15 mouse cellular contexts compared by ENCODE assay signal in the genomic region with DNA sequence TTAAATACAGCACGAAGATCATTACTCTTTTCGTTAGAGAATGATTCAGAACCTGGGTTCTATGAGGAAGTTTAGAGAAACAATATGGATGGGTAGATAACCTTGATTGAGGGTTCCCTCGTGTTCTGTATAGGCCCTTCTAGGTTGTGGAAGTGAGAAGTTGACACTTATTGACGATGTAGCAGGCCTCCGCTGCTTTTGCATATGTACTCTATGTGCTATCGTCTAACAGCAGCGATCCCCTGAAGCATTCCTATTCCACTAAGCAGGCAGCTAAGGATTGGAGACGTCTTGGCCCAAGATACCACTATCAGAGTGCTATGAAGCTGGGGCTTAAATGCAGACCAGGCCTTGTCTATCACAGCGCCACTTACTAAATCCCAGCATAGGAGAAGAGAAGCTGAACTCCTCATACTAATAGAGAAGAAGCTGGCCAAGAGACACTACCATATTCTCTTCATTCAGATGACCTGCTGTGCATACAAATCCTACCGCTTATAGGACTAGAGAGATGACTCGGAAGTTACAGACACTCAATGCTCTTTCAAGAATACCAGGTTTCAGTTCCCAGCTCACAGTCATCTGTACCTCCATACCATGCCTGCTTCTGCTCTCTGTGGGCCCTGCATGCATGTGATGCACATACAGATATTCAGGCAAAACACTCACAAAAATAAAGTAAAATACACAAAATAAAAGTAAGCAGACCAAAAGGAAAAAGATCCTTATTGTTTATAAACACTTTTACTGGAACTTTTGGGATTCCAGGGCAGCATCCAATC. TPM values are rescaled to one million over a fixed set of nuclear protein-coding genes. Genes with fewer than 3 reads are reported as not detected.
DNase-seq lines count a peak whose midpoint lies in the region; ATAC-seq lines count a peak whose summit lies in the region.
"Had no signal": no experiment of that assay in that cellular context is flagged by ENCODE, and none has a peak within 500 bp of the region (broad histone marks: within the 10 kb centered on the region; RNA-seq: fewer than 3 reads in every experiment).

No protein-coding gene starts in this region.

- WGBS in limb, embryonic 12.5 days = 72% methylated on average over 11 of the region's 11 CpGs
- WGBS in limb, embryonic 10.5 days = 74% methylated on average over 11 of the region's 11 CpGs
- WGBS in forebrain, embryonic 15.5 days = 61% methylated on average over 11 of the region's 11 CpGs
- 71% methylated on average over 11 of the region's 11 CpGs for WGBS in midbrain, embryonic 10.5 days
- WGBS in neural tube, embryonic 14.5 days = 57% methylated on average over 11 of the region's 11 CpGs
- WGBS in intestine, embryonic 15.5 days = 72% methylated on average over 11 of the region's 11 CpGs

- peaks cover 9% of the 10 kb centered on the region for H3K27me3 ChIP-seq in limb, embryonic 12.5 days
- no peaks in the 10 kb centered on the region for H3K27me3 ChIP-seq in limb, embryonic 10.5 days (ENCODE audit: low read depth, poor library complexity, severe bottlenecking)
- no peaks in the 10 kb centered on the region for H3K27me3 ChIP-seq in forebrain, embryonic 15.5 days
- H3K27me3 ChIP-seq in midbrain, embryonic 10.5 days (ENCODE audit: low read depth, poor library complexity, severe bottlenecking) = 0 out of 2 replicates have a peak, but pooled peaks cover 5% of the 10 kb centered on the region
- no peaks in the 10 kb centered on the region for H3K27me3 ChIP-seq in neural tube, embryonic 14.5 days (ENCODE audit: control insufficient read depth, insufficient read depth, low read length)
- H3K27me3 ChIP-seq in intestine, embryonic 15.5 days (replicated peaks) = no peaks in the 10 kb centered on the region
- H3K27me3 ChIP-seq: embryonic facial prominence, embryonic 15.5 days; limb, embryonic 15.5 days had no signal

- ATAC-seq in limb, embryonic 12.5 days (ENCODE audit: insufficient number of reproducible peaks, insufficient read depth, low FRiP score, low TSS enrichment, low read depth) = no peak
- ATAC-seq in forebrain, embryonic 15.5 days (replicated peaks) = peak; percentile 57
- ATAC-seq in neural tube, embryonic 14.5 days (ENCODE audit: low read depth) = peak; percentile 33
- no peak for ATAC-seq in intestine, embryonic 15.5 days

- H3K9me3 ChIP-seq in limb, embryonic 12.5 days = no peaks in the 10 kb centered on the region
- no peaks in the 10 kb centered on the region for H3K9me3 ChIP-seq in limb, embryonic 10.5 days (replicated peaks)
- H3K9me3 ChIP-seq in forebrain, embryonic 15.5 days = no peaks in the 10 kb centered on the region
- no peaks in the 10 kb centered on the region for H3K9me3 ChIP-seq in midbrain, embryonic 10.5 days (replicated peaks)
- no peaks in the 10 kb centered on the region for H3K9me3 ChIP-seq in neural tube, embryonic 14.5 days (ENCODE audit: control insufficient read depth, low read length)
- H3K9me3 ChIP-seq in intestine, embryonic 15.5 days = no peaks in the 10 kb centered on the region
- H3K9me3 ChIP-seq: embryonic facial prominence, embryonic 15.5 days; G1E; limb, embryonic 15.5 days had no signal

- H3K27ac ChIP-seq in limb, embryonic 12.5 days = no peak overlapping the region
- no peak overlapping the region for H3K27ac ChIP-seq in limb, embryonic 10.5 days
- H3K27ac ChIP-seq in forebrain, embryonic 15.5 days (replicated peaks) = peak overlapping the region; percentile 66
- no peak overlapping the region for H3K27ac ChIP-seq in midbrain, embryonic 10.5 days (replicated peaks)
- peak overlapping the region; percentile 13 for H3K27ac ChIP-seq in neural tube, embryonic 14.5 days (ENCODE audit: low read depth, low read length)
- H3K27ac ChIP-seq in intestine, embryonic 15.5 days = no peak overlapping the region
- H3K27ac ChIP-seq: embryonic facial prominence, embryonic 15.5 days; limb, embryonic 15.5 days had no signal

- H3K9ac ChIP-seq in limb, embryonic 12.5 days (replicated peaks) = no peak overlapping the region
- H3K9ac ChIP-seq in forebrain, embryonic 15.5 days (replicated peaks) = no peak overlapping the region
- H3K9ac ChIP-seq in neural tube, embryonic 14.5 days (replicated peaks; ENCODE audit: low read depth, low read length) = no peak overlapping the region
- no peak overlapping the region for H3K9ac ChIP-seq in intestine, embryonic 15.5 days
- H3K9ac ChIP-seq: embryonic facial prominence, embryonic 15.5 days; limb, embryonic 15.5 days had no signal

- no peaks in the 10 kb centered on the region for H3K36me3 ChIP-seq in limb, embryonic 12.5 days
- no peaks in the 10 kb centered on the region for H3K36me3 ChIP-seq in limb, embryonic 10.5 days
- H3K36me3 ChIP-seq in forebrain, embryonic 15.5 days = no peaks in the 10 kb centered on the region
- no peaks in the 10 kb centered on the region for H3K36me3 ChIP-seq in midbrain, embryonic 10.5 days
- H3K36me3 ChIP-seq in neural tube, embryonic 14.5 days (ENCODE audit: control insufficient read depth, insufficient read depth, low read length) = no peaks in the 10 kb centered on the region
- H3K36me3 ChIP-seq in intestine, embryonic 15.5 days = no peaks in the 10 kb centered on the region
- H3K36me3 ChIP-seq: embryonic facial prominence, embryonic 15.5 days; G1E; limb, embryonic 15.5 days had no signal

- peak overlapping the region; percentile 36; the same call in 1 of the 2 replicates for H3K4me2 ChIP-seq in limb, embryonic 12.5 days
- peak overlapping the region; percentile 27 for H3K4me2 ChIP-seq in forebrain, embryonic 15.5 days (replicated peaks)
- H3K4me2 ChIP-seq in neural tube, embryonic 14.5 days (ENCODE audit: low read depth, low read length) = peak overlapping the region; percentile 29
- H3K4me2 ChIP-seq in intestine, embryonic 15.5 days (replicated peaks) = no peak overlapping the region
- H3K4me2 ChIP-seq: embryonic facial prominence, embryonic 15.5 days; limb, embryonic 15.5 days had no signal

- peaks cover 26% of the 10 kb centered on the region for H3K4me1 ChIP-seq in limb, embryonic 12.5 days (replicated peaks)
- H3K4me1 ChIP-seq in limb, embryonic 10.5 days = peaks cover 30% of the 10 kb centered on the region
- peaks cover 40% of the 10 kb centered on the region for H3K4me1 ChIP-seq in forebrain, embryonic 15.5 days
- H3K4me1 ChIP-seq in midbrain, embryonic 10.5 days = peaks cover 30% of the 10 kb centered on the region
- peaks cover 20% of the 10 kb centered on the region for H3K4me1 ChIP-seq in neural tube, embryonic 14.5 days (ENCODE audit: control insufficient read depth, insufficient read depth, low read length)
- H3K4me1 ChIP-seq in intestine, embryonic 15.5 days (replicated peaks) = no peaks in the 10 kb centered on the region

- DNase-seq in limb, embryonic 10.5 days (ENCODE audit: low spot score) = no peak
- DNase-seq in midbrain, embryonic 10.5 days (ENCODE audit: low spot score) = no peak
- DNase-seq in retina, postnatal 1 day = no peak
- no peak for DNase-seq in left cerebral cortex, adult 8-10 months (ENCODE audit: low spot score in 2 of 2)
- DNase-seq: heart, adult 18-20 months; kidney, adult 18-20 months had no signal

- H3K4me3 ChIP-seq in limb, embryonic 12.5 days (replicated peaks) = no peak overlapping the region
- no peak overlapping the region for H3K4me3 ChIP-seq in limb, embryonic 10.5 days
- peak overlapping the region; percentile 17 for H3K4me3 ChIP-seq in forebrain, embryonic 15.5 days
- H3K4me3 ChIP-seq in midbrain, embryonic 10.5 days = 0 out of 2 replicates have a peak overlapping the region, but pooled peaks have one; percentile 29
- H3K4me3 ChIP-seq in neural tube, embryonic 14.5 days (ENCODE audit: low read depth, low read length) = no peak overlapping the region
- H3K4me3 ChIP-seq in intestine, embryonic 15.5 days (replicated peaks) = no peak overlapping the region
- H3K4me3 ChIP-seq: embryonic facial prominence, embryonic 15.5 days; limb, embryonic 15.5 days had no signal

RNA-seq across cellular contexts. Expression of gene Gpr156, which starts 23.0 kb away (rescaled TPM):
- polyA plus RNA-seq in limb, embryonic 12.5 days (2016; fragmentation: Nextera tagmentation; extraction: Ambion mirVana) = 1.5 and 2.0 TPM in 2 replicates
- polyA plus RNA-seq in limb, embryonic 10.5 days (2016; fragmentation: Nextera tagmentation; extraction: Ambion mirVana) = 0.55 and 0.86 TPM in 2 replicates
- 5.3 and 5.6 TPM in 2 replicates for polyA plus RNA-seq in forebrain, embryonic 15.5 days (2015; fragmentation: Nextera tagmentation; extraction: Ambion mirVana)
- 2.0 and 3.2 TPM in 2 replicates for polyA plus RNA-seq in midbrain, embryonic 10.5 days (2016; fragmentation: Nextera tagmentation; extraction: Ambion mirVana)
- 4.9 and 6.4 TPM in 2 replicates for polyA plus RNA-seq in neural tube, embryonic 14.5 days (2014; fragmentation: Nextera tagmentation; extraction: Ambion mirVana)
- polyA plus RNA-seq in intestine, embryonic 15.5 days (2015; fragmentation: Nextera tagmentation; extraction: Ambion mirVana) = 0.11 and 0.23 TPM in 2 replicates
- total RNA-seq in left cerebral cortex, adult 8-10 months (2022) = under 1 TPM; 0.57 to 0.77 (median 0.58) TPM
- total RNA-seq: gastrocnemius, adult 18-20 months; heart, postnatal 25 days had no signal
- polyA plus RNA-seq: G1E had no signal

Comparison
In these comparisons a context has a peak if more than half of its experiments do, and no peak if none do; other contexts are left out.
1. ATAC-seq: peak in forebrain, embryonic 15.5 days (single experiment) and neural tube, embryonic 14.5 days (single experiment); none in limb, embryonic 12.5 days (single experiment) and intestine, embryonic 15.5 days (single experiment).
2. H3K27ac ChIP-seq: peak in forebrain, embryonic 15.5 days (single experiment) and neural tube, embryonic 14.5 days (single experiment); none in limb, embryonic 12.5 days (single experiment), limb, embryonic 10.5 days (single experiment), midbrain, embryonic 10.5 days (single experiment) and intestine, embryonic 15.5 days (single experiment).
3. H3K4me3 ChIP-seq: peak in forebrain, embryonic 15.5 days (single experiment) and midbrain, embryonic 10.5 days (single experiment); none in limb, embryonic 12.5 days (single experiment), limb, embryonic 10.5 days (single experiment), neural tube, embryonic 14.5 days (single experiment) and intestine, embryonic 15.5 days (single experiment).